Mouse (Mus musculus): ENCODE results near the gene Popdc2. TPM values are rescaled to one million over a fixed set of nuclear protein-coding genes. Genes with fewer than 3 reads are reported as not detected.

The Popdc2 gene
- polyA plus RNA-seq, 1 experiment from 2014 or later: 298 TPM

GRCm38 (mm10) chr16:38389284-38389893, 27.4 kb downstream of the Popdc2 start:
- Histone ChIP-seq H3K9me3 (no peaks in the 10 kb centered on the region), H3K4me1 (peaks cover 4% of the 10 kb centered on the region), H3K27ac (replicated peaks) (no peak overlapping the region), H3K36me3 (no peaks in the 10 kb centered on the region), H3K4me2 (no peak overlapping the region), H3K9ac (no peak overlapping the region), H3K4me3 (no peak overlapping the region), H3K27me3 (replicated peaks) (0 out of 2 replicates have a peak, but pooled peaks cover 4% of the 10 kb centered on the region)
- 74% methylated on average over 8 of the region's 8 CpGs for WGBS
- ATAC-seq (ENCODE audit: extremely low read depth, insufficient number of reproducible peaks, low FRiP score, low TSS enrichment): no peak

GRCm38 (mm10) chr16:38390322-38390721, 28.3 kb downstream of the Popdc2 start:
- H3K36me3 ChIP-seq: no peaks in the 10 kb centered on the region
- no peak overlapping the region for H3K9ac ChIP-seq
- no peak overlapping the region for H3K4me3 ChIP-seq
- no peak overlapping the region for H3K27ac ChIP-seq (replicated peaks)
- H3K4me2 ChIP-seq: no peak overlapping the region
- 86% methylated on average over 7 of the region's 7 CpGs for WGBS
- peaks cover 7% of the 10 kb centered on the region for H3K4me1 ChIP-seq
- no peak for ATAC-seq (ENCODE audit: extremely low read depth, insufficient number of reproducible peaks, low FRiP score, low TSS enrichment)
- H3K9me3 ChIP-seq: no peaks in the 10 kb centered on the region
- H3K27me3 ChIP-seq (replicated peaks): 0 out of 2 replicates have a peak, but pooled peaks cover 4% of the 10 kb centered on the region

DNA sequence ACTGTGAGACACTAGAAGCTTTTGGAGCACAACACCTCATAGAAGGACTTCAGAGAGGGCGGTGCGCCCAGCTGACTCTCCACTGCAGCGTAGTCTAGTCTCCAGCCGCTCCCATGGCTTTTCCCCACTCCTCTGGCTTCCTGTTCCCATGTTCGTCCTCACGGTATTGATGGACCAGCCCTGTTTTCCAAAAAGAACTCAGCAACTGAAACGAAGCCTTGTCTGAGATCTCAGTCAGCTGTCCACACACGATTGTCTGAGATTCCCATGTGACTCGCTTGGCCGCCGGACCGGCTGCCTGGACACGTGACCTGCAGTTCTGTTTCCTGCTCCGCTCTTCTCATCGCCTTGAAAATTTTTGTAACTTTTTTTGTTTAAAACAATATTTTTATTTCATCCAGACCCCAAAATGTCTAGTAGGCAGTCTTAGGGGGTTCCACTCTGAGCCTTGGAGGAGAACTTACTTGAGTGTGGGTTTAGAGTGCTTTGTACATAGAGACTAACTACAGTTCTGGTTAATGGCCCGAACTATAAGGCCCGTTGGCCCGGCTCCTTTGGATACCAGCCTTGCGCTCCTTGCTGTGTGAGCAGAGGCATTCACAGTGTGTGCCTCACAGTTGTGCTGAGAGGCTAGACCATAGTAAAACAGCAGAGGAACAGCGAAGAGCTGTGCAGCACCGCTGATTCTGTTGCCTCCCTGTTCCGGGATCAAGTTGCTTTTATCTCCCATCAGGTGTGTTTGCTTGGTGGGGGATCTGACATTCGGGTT, 30.3 kb downstream of the Popdc2 start:
- 0 out of 2 replicates have a peak, but pooled peaks cover 4% of the 10 kb centered on the region for H3K27me3 ChIP-seq (replicated peaks)
- H3K4me1 ChIP-seq: peaks cover 21% of the 10 kb centered on the region
- peak overlapping the region; percentile 55 for H3K4me2 ChIP-seq
- peak overlapping the region; percentile 22; the same call in 1 of the 2 replicates for H3K4me3 ChIP-seq
- no peak for ATAC-seq (ENCODE audit: extremely low read depth, insufficient number of reproducible peaks, low FRiP score, low TSS enrichment)
- 62% methylated on average over 23 of the region's 23 CpGs for WGBS
- peak overlapping the region; percentile 47; the same call in 1 of the 2 replicates for H3K9ac ChIP-seq
- H3K36me3 ChIP-seq: no peaks in the 10 kb centered on the region
- no peaks in the 10 kb centered on the region for H3K9me3 ChIP-seq
- H3K27ac ChIP-seq (replicated peaks): peak overlapping the region; percentile 58

GRCm38 (mm10) chr16:38394191-38394618, 32.2 kb downstream of the Popdc2 start:
- ATAC-seq (ENCODE audit: extremely low read depth, insufficient number of reproducible peaks, low FRiP score, low TSS enrichment): no peak
- Histone ChIP-seq H3K9me3 (no peaks in the 10 kb centered on the region), H3K27ac (replicated peaks) (no peak overlapping the region; the same call in 1 of the 2 replicates), H3K4me3 (no peak overlapping the region), H3K9ac (no peak overlapping the region), H3K4me2 (no peak overlapping the region), H3K36me3 (no peaks in the 10 kb centered on the region), H3K27me3 (replicated peaks) (0 out of 2 replicates have a peak, but pooled peaks cover 4% of the 10 kb centered on the region), H3K4me1 (peaks cover 24% of the 10 kb centered on the region)
- 73% methylated on average over 8 of the region's 8 CpGs for WGBS

DNA sequence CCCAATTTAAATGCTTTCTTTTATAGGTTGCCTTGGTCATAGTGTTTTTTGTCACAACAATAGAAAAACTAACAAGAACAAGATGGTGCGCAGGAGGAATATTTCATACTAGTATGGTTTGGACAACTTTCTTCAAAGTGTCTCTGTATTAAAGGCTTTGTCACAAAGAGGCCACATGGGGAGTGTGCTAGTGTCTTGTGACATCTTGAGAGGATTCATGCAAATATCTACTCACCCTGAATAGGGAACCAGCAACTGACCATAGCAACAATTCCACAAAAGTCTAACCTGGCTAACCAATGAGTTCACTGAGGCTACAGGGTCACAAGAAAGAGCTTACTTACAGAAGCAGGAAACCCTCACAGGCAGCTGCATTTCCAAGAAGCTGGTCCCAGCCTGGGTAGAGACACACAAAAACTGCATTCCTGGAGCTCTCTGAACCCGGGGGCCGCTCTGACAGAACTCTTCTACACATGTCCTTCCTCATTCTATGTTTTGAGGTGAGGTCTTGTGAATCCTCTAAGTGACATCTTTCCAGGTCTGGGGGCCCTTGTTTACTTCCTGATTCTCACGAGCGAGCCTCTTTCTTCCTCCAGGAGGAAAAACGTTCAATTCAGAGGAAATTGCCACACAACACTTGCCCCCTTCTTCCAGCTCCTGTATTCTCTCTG, 33.2 kb downstream of the Popdc2 start:
- Histone ChIP-seq H3K27me3 (replicated peaks) (0 out of 2 replicates have a peak, but pooled peaks cover 4% of the 10 kb centered on the region), H3K9me3 (no peaks in the 10 kb centered on the region), H3K4me3 (no peak overlapping the region), H3K9ac (0 out of 2 replicates have a peak overlapping the region, but pooled peaks have one; percentile 5), H3K4me1 (peaks cover 34% of the 10 kb centered on the region), H3K4me2 (no peak overlapping the region), H3K27ac (replicated peaks) (no peak overlapping the region), H3K36me3 (no peaks in the 10 kb centered on the region)
- WGBS: 70% methylated on average over 6 of the region's 6 CpGs
- no peak for ATAC-seq (ENCODE audit: extremely low read depth, insufficient number of reproducible peaks, low FRiP score, low TSS enrichment)

DNA sequence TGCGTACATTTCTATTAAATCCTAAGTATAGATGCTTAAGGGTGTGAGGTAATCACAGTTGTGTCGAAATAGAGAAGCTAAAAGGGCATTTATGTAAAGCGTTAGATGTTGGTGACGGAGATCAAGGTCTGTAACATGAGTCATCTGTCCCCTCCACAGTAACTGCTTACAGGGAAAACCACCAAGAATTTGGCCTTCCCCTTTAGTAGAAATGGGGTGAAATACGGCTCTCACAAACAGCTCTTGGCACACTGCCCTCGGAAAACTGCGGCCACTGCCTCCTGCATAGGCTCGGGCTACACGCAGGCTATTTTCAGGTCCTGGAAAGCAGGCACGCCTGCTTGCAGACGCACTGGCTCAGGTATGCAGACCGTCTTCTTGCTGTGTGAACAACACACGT, 34.1 kb downstream of the Popdc2 start:
- ATAC-seq (ENCODE audit: extremely low read depth, insufficient number of reproducible peaks, low FRiP score, low TSS enrichment): no peak
- Histone ChIP-seq H3K36me3 (no peaks in the 10 kb centered on the region), H3K4me1 (peaks cover 36% of the 10 kb centered on the region), H3K4me3 (peak overlapping the region; percentile 24), H3K27me3 (replicated peaks) (no peaks in the 10 kb centered on the region), H3K9me3 (no peaks in the 10 kb centered on the region), H3K27ac (replicated peaks) (peak overlapping the region; percentile 62), H3K9ac (peak overlapping the region; percentile 62), H3K4me2 (peak overlapping the region; percentile 49)
- 33% methylated on average over 13 of the region's 13 CpGs for WGBS

DNA sequence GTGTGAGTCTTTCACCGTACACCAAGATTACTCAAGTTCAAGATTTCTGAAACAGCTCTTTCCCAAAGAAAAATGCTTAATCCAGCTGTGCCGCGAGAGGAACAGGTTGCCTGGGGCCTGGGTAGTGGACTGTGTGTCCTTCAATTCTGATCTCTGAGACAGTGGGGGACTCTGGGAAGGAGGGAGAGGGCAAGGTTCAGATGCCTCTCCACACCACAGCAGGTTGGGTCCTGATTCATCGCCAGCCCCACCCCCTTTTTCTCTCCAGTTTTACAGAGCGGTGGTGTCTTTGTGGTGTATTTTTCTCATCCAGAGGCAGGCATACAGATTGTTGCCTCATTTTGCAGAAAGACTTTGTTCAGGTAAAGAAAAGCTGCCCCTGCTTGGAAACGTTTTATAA, 36.3 kb downstream of the Popdc2 start:
- Histone ChIP-seq H3K27me3 (replicated peaks) (no peaks in the 10 kb centered on the region), H3K27ac (replicated peaks) (no peak overlapping the region), H3K9ac (no peak overlapping the region), H3K4me3 (no peak overlapping the region), H3K9me3 (no peaks in the 10 kb centered on the region), H3K4me1 (peaks cover 32% of the 10 kb centered on the region), H3K4me2 (no peak overlapping the region), H3K36me3 (no peaks in the 10 kb centered on the region)
- ATAC-seq (ENCODE audit: extremely low read depth, insufficient number of reproducible peaks, low FRiP score, low TSS enrichment): no peak
- 90% methylated on average over 6 of the region's 6 CpGs for WGBS

DNA sequence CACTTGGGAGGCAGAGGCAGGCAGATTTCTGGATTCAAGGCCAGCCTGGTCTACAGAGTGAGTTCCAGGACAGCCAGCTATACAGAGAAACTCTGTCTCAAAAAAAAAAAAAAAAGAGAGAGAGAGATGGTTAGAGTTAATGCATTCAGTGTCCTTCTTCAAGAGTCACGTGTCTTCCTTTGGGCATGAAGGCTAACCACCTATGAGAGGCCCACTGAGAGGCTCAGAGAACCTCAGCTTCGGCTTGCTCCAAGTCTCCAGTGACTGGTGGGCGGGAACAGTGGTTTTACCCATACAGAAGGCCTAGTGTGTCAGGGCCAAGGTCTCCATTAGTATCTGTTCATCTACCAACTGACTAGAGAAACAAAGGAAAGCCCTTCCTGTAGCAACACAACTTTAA, 37.1 kb downstream of the Popdc2 start:
- Histone ChIP-seq H3K9me3 (no peaks in the 10 kb centered on the region), H3K36me3 (no peaks in the 10 kb centered on the region), H3K27me3 (replicated peaks) (no peaks in the 10 kb centered on the region), H3K4me1 (peaks cover 32% of the 10 kb centered on the region), H3K4me3 (no peak overlapping the region), H3K4me2 (peak overlapping the region; percentile 71), H3K27ac (replicated peaks) (0 out of 2 replicates have a peak overlapping the region, but pooled peaks have one; percentile 48), H3K9ac (peak overlapping the region; percentile 79)
- ATAC-seq (ENCODE audit: extremely low read depth, insufficient number of reproducible peaks, low FRiP score, low TSS enrichment): no peak
- WGBS: 69% methylated on average over 3 of the region's 3 CpGs

GRCm38 (mm10) chr16:38399531-38400231, 37.7 kb downstream of the Popdc2 start:
- Histone ChIP-seq H3K36me3 (no peaks in the 10 kb centered on the region), H3K4me1 (peaks cover 32% of the 10 kb centered on the region), H3K4me3 (peak overlapping the region; percentile 42), H3K27me3 (replicated peaks) (no peaks in the 10 kb centered on the region), H3K9me3 (no peaks in the 10 kb centered on the region), H3K9ac (peak overlapping the region; percentile 79), H3K27ac (replicated peaks) (peak overlapping the region; percentile 48), H3K4me2 (peak overlapping the region; percentile 71)
- ATAC-seq (ENCODE audit: extremely low read depth, insufficient number of reproducible peaks, low FRiP score, low TSS enrichment): no peak
- WGBS: 17% methylated on average over 17 of the region's 17 CpGs

DNA sequence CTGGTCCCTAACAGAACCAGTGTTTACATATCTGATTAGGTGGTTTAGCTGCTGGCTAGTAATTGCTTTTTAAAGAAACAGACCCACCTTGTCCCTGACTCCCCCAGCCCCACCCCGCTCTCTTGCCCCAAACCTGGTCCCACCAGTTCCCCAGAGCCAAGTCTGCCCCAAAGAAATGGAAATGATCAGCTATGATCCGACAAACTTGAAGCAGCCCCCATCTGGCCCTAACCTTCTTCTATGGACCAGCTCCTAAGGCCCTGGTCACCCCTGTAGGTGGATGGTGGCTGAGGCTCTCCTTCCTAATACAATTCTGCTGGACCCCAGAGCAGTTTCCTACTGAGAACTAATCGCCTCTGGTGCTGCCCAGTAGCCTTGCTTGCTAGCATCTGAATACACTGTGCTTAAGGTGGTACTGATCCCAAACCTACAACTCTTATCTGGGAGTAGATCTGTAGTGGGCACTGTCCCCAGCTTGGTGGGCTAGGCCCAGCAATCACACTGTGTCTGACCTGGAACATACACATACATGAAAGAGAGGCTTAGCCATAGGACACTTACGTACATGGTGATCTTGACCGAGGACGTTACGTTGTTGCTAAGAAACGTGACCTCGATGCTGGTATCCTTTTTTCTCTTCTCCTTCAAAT, 38.4 kb downstream of the Popdc2 start:
- H3K4me1 ChIP-seq: peaks cover 28% of the 10 kb centered on the region
- H3K4me2 ChIP-seq: peak overlapping the region; percentile 71
- no peaks in the 10 kb centered on the region for H3K9me3 ChIP-seq
- 75% methylated on average over 9 of the region's 9 CpGs for WGBS
- H3K4me3 ChIP-seq: peak overlapping the region; percentile 42
- no peaks in the 10 kb centered on the region for H3K27me3 ChIP-seq (replicated peaks)
- peak overlapping the region; percentile 48; the same call in 1 of the 2 replicates for H3K27ac ChIP-seq (replicated peaks)
- H3K9ac ChIP-seq: peak overlapping the region; percentile 79
- H3K36me3 ChIP-seq: no peaks in the 10 kb centered on the region
- no peak for ATAC-seq (ENCODE audit: extremely low read depth, insufficient number of reproducible peaks, low FRiP score, low TSS enrichment)
